ENCODE assay signal across 29 mouse cellular contexts in genomic region chr17:71816136-71816864, GRCm38 (mm10). TPM values are rescaled to one million over a fixed set of nuclear protein-coding genes. Genes with fewer than 3 reads are reported as not detected.
DNase-seq lines count a peak whose midpoint lies in the region; ATAC-seq and TF ChIP-seq lines count a peak whose summit lies in the region.
"Had no signal": no experiment of that assay in that cellular context is flagged by ENCODE, and none has a peak within 500 bp of the region (broad histone marks: within the 10 kb centered on the region; RNA-seq: fewer than 3 reads in every experiment).

No protein-coding gene starts in this region.

- no peak overlapping the region for H3K27ac ChIP-seq in forebrain, embryonic 14.5 days (ENCODE audit: low read depth, low read length)
- no peak overlapping the region for H3K27ac ChIP-seq in forebrain, embryonic 16.5 days (ENCODE audit: low read length)
- 0 out of 2 replicates have a peak overlapping the region, but pooled peaks have one; percentile 36 for H3K27ac ChIP-seq in hindbrain, postnatal 0 days
- no peak overlapping the region for H3K27ac ChIP-seq in hindbrain, embryonic 11.5 days (ENCODE audit: low read depth, low read length)
- H3K27ac ChIP-seq: embryonic facial prominence, embryonic 13.5 days; forebrain, embryonic 10.5 days; heart, embryonic 13.5 days; intestine, embryonic 15.5 days; liver, embryonic 15.5 days had no signal

- H3K4me3 ChIP-seq in forebrain, embryonic 14.5 days (ENCODE audit: low read depth, low read length) = no peak overlapping the region
- H3K4me3 ChIP-seq in forebrain, embryonic 16.5 days (replicated peaks; ENCODE audit: low read length) = no peak overlapping the region
- H3K4me3 ChIP-seq in hindbrain, postnatal 0 days (ENCODE audit: low read length) = no peak overlapping the region
- no peak overlapping the region for H3K4me3 ChIP-seq in hindbrain, embryonic 11.5 days (ENCODE audit: low read depth, low read length)
- H3K4me3 ChIP-seq: embryonic facial prominence, embryonic 13.5 days; forebrain, embryonic 10.5 days; heart, embryonic 13.5 days; intestine, embryonic 15.5 days; liver, embryonic 15.5 days; myocyte had no signal

- H3K9me3 ChIP-seq in forebrain, embryonic 14.5 days (replicated peaks; ENCODE audit: control insufficient read depth, low read length) = no peaks in the 10 kb centered on the region
- no peaks in the 10 kb centered on the region for H3K9me3 ChIP-seq in forebrain, embryonic 16.5 days (ENCODE audit: control insufficient read depth, low read length)
- H3K9me3 ChIP-seq in hindbrain, postnatal 0 days (ENCODE audit: low read length) = no peaks in the 10 kb centered on the region
- no peaks in the 10 kb centered on the region for H3K9me3 ChIP-seq in hindbrain, embryonic 11.5 days (ENCODE audit: control insufficient read depth, low read length)
- H3K9me3 ChIP-seq: embryonic facial prominence, embryonic 13.5 days; heart, embryonic 13.5 days; intestine, embryonic 15.5 days; liver, embryonic 15.5 days had no signal

- H3K27me3 ChIP-seq in forebrain, embryonic 14.5 days (replicated peaks; ENCODE audit: control insufficient read depth, insufficient read depth, low read length) = no peaks in the 10 kb centered on the region
- H3K27me3 ChIP-seq in forebrain, embryonic 16.5 days (replicated peaks; ENCODE audit: control insufficient read depth, insufficient read depth, low read length) = no peaks in the 10 kb centered on the region
- H3K27me3 ChIP-seq in hindbrain, postnatal 0 days (ENCODE audit: insufficient read depth, low read length) = no peaks in the 10 kb centered on the region
- H3K27me3 ChIP-seq in hindbrain, embryonic 11.5 days (ENCODE audit: control insufficient read depth, insufficient read depth, low read length) = no peaks in the 10 kb centered on the region
- H3K27me3 ChIP-seq: CH12.LX; embryonic facial prominence, embryonic 13.5 days; heart, embryonic 13.5 days; intestine, embryonic 15.5 days; liver, embryonic 15.5 days had no signal

- 69% methylated on average over 8 of the region's 8 CpGs for WGBS in forebrain, embryonic 14.5 days
- WGBS in forebrain, embryonic 16.5 days = 58% methylated on average over 8 of the region's 8 CpGs
- 58% methylated on average over 8 of the region's 8 CpGs for WGBS in hindbrain, postnatal 0 days
- 86% methylated on average over 8 of the region's 8 CpGs for WGBS in hindbrain, embryonic 11.5 days

- DNase-seq in cerebellum, postnatal 10 days = peak; percentile 89 to 92
- DNase-seq in cerebellum, adult 11-12 months = no peak
- peak; percentile 6 for DNase-seq in forebrain, embryonic 14.5 days (ENCODE audit: low spot score)
- peak; percentile 66 for DNase-seq in hindbrain, postnatal 0 days (ENCODE audit: low spot score)
- no peak for DNase-seq in hindbrain, embryonic 11.5 days (ENCODE audit: low spot score)
- peak; percentile 73 for DNase-seq in Muller cell, postnatal 12 days (ENCODE audit: inconsistent ontology term)
- DNase-seq in gastrocnemius, adult 18-20 months (ENCODE audit: low spot score) = no peak
- DNase-seq: adrenal gland, adult 8-10 months; heart, postnatal 10 days; kidney, adult 2 months; layer of hippocampus, postnatal 36 days; liver; lung, embryonic 14.5 days; lung, postnatal 14 days; right cerebral cortex, adult 18-20 months; spleen, adult 18-20 months; thymus, postnatal 14 days had no signal

- no peak overlapping the region for H3K9ac ChIP-seq in forebrain, embryonic 14.5 days (ENCODE audit: low read length)
- H3K9ac ChIP-seq in forebrain, embryonic 16.5 days (replicated peaks; ENCODE audit: low read depth, low read length) = no peak overlapping the region
- H3K9ac ChIP-seq in hindbrain, postnatal 0 days (replicated peaks; ENCODE audit: low read length) = no peak overlapping the region
- no peak overlapping the region for H3K9ac ChIP-seq in hindbrain, embryonic 11.5 days (ENCODE audit: low read depth, low read length)
- H3K9ac ChIP-seq: embryonic facial prominence, embryonic 13.5 days; heart, embryonic 13.5 days; intestine, embryonic 15.5 days; liver, embryonic 15.5 days; lung, embryonic 14.5 days had no signal

- no peak; the same call in 1 of the 2 replicates for ATAC-seq in forebrain, embryonic 14.5 days
- ATAC-seq in forebrain, embryonic 16.5 days = no peak
- ATAC-seq in hindbrain, postnatal 0 days = peak; percentile 86
- no peak for ATAC-seq in hindbrain, embryonic 11.5 days (ENCODE audit: low FRiP score)
- ATAC-seq: intestine, embryonic 15.5 days; midbrain, embryonic 16.5 days had no signal

- H3K4me2 ChIP-seq in forebrain, embryonic 14.5 days (ENCODE audit: low read length) = no peak overlapping the region
- H3K4me2 ChIP-seq in forebrain, embryonic 16.5 days (ENCODE audit: low read length) = no peak overlapping the region
- no peak overlapping the region for H3K4me2 ChIP-seq in hindbrain, postnatal 0 days (ENCODE audit: low read depth, low read length)
- no peak overlapping the region for H3K4me2 ChIP-seq in hindbrain, embryonic 11.5 days (replicated peaks; ENCODE audit: low read depth, low read length)
- H3K4me2 ChIP-seq: embryonic facial prominence, embryonic 13.5 days; heart, embryonic 13.5 days; intestine, embryonic 15.5 days; liver, embryonic 15.5 days; lung, embryonic 14.5 days; midbrain, embryonic 11.5 days had no signal

- H3K4me1 ChIP-seq in forebrain, embryonic 14.5 days (ENCODE audit: control insufficient read depth, insufficient read depth, low read length) = peaks cover 2% of the 10 kb centered on the region; the same call in 1 of the 2 replicates
- no peaks in the 10 kb centered on the region for H3K4me1 ChIP-seq in forebrain, embryonic 16.5 days (replicated peaks; ENCODE audit: control insufficient read depth, insufficient read depth, low read length)
- H3K4me1 ChIP-seq in hindbrain, postnatal 0 days (ENCODE audit: insufficient read depth, low read length) = no peaks in the 10 kb centered on the region
- H3K4me1 ChIP-seq in hindbrain, embryonic 11.5 days (replicated peaks; ENCODE audit: control insufficient read depth, insufficient read depth, low read length) = no peaks in the 10 kb centered on the region
- H3K4me1 ChIP-seq: embryonic facial prominence, embryonic 13.5 days; forebrain, embryonic 10.5 days; intestine, embryonic 15.5 days; liver, embryonic 15.5 days had no signal

- no peak for TF ChIP-seq CTCF in hindbrain, postnatal 0 days (IDR thresholded peaks at IDR 0.05; ENCODE audit: low read depth)

- peaks cover 11% of the 10 kb centered on the region for H3K36me3 ChIP-seq in forebrain, embryonic 14.5 days (ENCODE audit: control insufficient read depth, insufficient read depth, low read length)
- H3K36me3 ChIP-seq in forebrain, embryonic 16.5 days (ENCODE audit: control insufficient read depth, insufficient read depth) = peaks cover 2% of the 10 kb centered on the region; the same call in 1 of the 2 replicates
- no peaks in the 10 kb centered on the region; the same call in 1 of the 2 replicates for H3K36me3 ChIP-seq in hindbrain, postnatal 0 days (ENCODE audit: insufficient read depth, low read length)
- H3K36me3 ChIP-seq in hindbrain, embryonic 11.5 days (ENCODE audit: control insufficient read depth, insufficient read depth, low read length) = no peaks in the 10 kb centered on the region; the same call in 1 of the 2 replicates
- H3K36me3 ChIP-seq: intestine, embryonic 15.5 days; liver, embryonic 15.5 days had no signal

RNA-seq across cellular contexts. Expression of gene Clip4, which starts 48.0 kb away (rescaled TPM):
- polyA plus RNA-seq in forebrain, embryonic 14.5 days (2014; fragmentation: Nextera tagmentation; extraction: Ambion mirVana) = 6.9 and 8.0 TPM in 2 replicates
- polyA plus RNA-seq in forebrain, embryonic 16.5 days (2015; fragmentation: Nextera tagmentation; extraction: Ambion mirVana) = 10.8 and 10.9 TPM in 2 replicates
- total RNA-seq in hindbrain, postnatal 0 days (2014; rRNA removed) = 10.1 and 12.5 TPM in 2 replicates
- 15.8 and 18.9 TPM in 2 replicates for polyA plus RNA-seq in hindbrain, postnatal 0 days (2015; fragmentation: Nextera tagmentation; extraction: Ambion mirVana)
- 5.6 and 6.3 TPM in 2 replicates for polyA plus RNA-seq in hindbrain, embryonic 11.5 days (2014; fragmentation: Nextera tagmentation; extraction: Ambion mirVana)
- 100 to 1,000 TPM; 138 to 152 TPM for total RNA-seq in gastrocnemius, adult 18-20 months (2021)
- total RNA-seq: CH12.LX; common myeloid progenitor, adult 5-6 weeks; hematopoietic stem cell, adult 5-6 weeks had no signal

Comparison
In these comparisons a context has a peak if more than half of its experiments do, and no peak if none do; other contexts are left out.
1. DNase-seq: peak in cerebellum, postnatal 10 days (2 of 2), forebrain, embryonic 14.5 days (single experiment), hindbrain, postnatal 0 days (single experiment) and Muller cell, postnatal 12 days (single experiment); none in cerebellum, adult 11-12 months (single experiment), hindbrain, embryonic 11.5 days (single experiment) and gastrocnemius, adult 18-20 months (single experiment).